Mouse (Mus musculus): ENCODE results near the gene Abcg1. TPM values are rescaled to one million over a fixed set of nuclear protein-coding genes. Genes with fewer than 3 reads are reported as not detected.

Abcg1 gene
- polyA plus RNA-seq, 1 experiment from 2014 or later: 9.2 TPM

GRCm38 (mm10) chr17:31136821-31137220 is 79.3 kb downstream of the Abcg1 start:
- no peak overlapping the region for H3K9ac ChIP-seq
- H3K9me3 ChIP-seq: no peaks in the 10 kb centered on the region
- H3K27ac ChIP-seq: no peak overlapping the region
- 90% methylated on average over 1 of the region's 1 CpGs for WGBS
- no peak overlapping the region for H3K4me3 ChIP-seq
- no peak for ATAC-seq (ENCODE audit: low FRiP score, low read depth)
- H3K4me2 ChIP-seq (replicated peaks): no peak overlapping the region
- no peaks in the 10 kb centered on the region for H3K36me3 ChIP-seq
- H3K4me1 ChIP-seq: no peaks in the 10 kb centered on the region
- H3K27me3 ChIP-seq: no peaks in the 10 kb centered on the region

GRCm38 (mm10) chr17:31138398-31138797 is 80.9 kb downstream of the Abcg1 start:
- Histone ChIP-seq H3K9ac (no peak overlapping the region), H3K4me1 (no peaks in the 10 kb centered on the region), H3K27me3 (0 out of 2 replicates have a peak, but pooled peaks cover 3% of the 10 kb centered on the region), H3K27ac (no peak overlapping the region), H3K36me3 (no peaks in the 10 kb centered on the region), H3K9me3 (no peaks in the 10 kb centered on the region), H3K4me2 (replicated peaks) (no peak overlapping the region), H3K4me3 (no peak overlapping the region)
- no peak for ATAC-seq (ENCODE audit: low FRiP score, low read depth)
- 23% methylated on average over 5 of the region's 5 CpGs for WGBS

GRCm38 (mm10) chr17:31142116-31142515 is 84.6 kb downstream of the Abcg1 start:
- 0 out of 2 replicates have a peak, but pooled peaks cover 8% of the 10 kb centered on the region for H3K27me3 ChIP-seq
- no peak overlapping the region for H3K4me3 ChIP-seq
- H3K4me1 ChIP-seq: no peaks in the 10 kb centered on the region
- no peaks in the 10 kb centered on the region for H3K9me3 ChIP-seq
- no peak overlapping the region for H3K27ac ChIP-seq
- no peak for ATAC-seq (ENCODE audit: low FRiP score, low read depth)
- no peak overlapping the region for H3K9ac ChIP-seq
- H3K36me3 ChIP-seq: no peaks in the 10 kb centered on the region
- WGBS: 88% methylated on average over 7 of the region's 7 CpGs
- H3K4me2 ChIP-seq (replicated peaks): no peak overlapping the region

- Histone ChIP-seq H3K9ac (no peak within 1 kb of the TSS), H3K4me1 (no peaks in the 10 kb centered on the region), H3K27me3 (0 out of 2 replicates have a peak, but pooled peaks cover 8% of the 10 kb centered on the region), H3K4me2 (replicated peaks) (no peak within 1 kb of the TSS), H3K9me3 (peaks cover 5% of the 10 kb centered on the region; the same call in 1 of the 2 replicates), H3K27ac (no peak within 1 kb of the TSS), H3K4me3 (no peak within 1 kb of the TSS), H3K36me3 (no peaks in the 10 kb centered on the region)
- 70% methylated on average over 15 of the region's 15 CpGs for WGBS
- no peak for ATAC-seq (ENCODE audit: low FRiP score, low read depth)
Measured at GRCm38 (mm10) chr17:31144040-31145037, 86.9 kb downstream of the Abcg1 start, which contains the start of gene Tff2. Gene Tff2 (minus strand): TSS chr17:31144282.

GRCm38 (mm10) chr17:31145998-31146397 is 88.5 kb downstream of the Abcg1 start:
- H3K27ac ChIP-seq: no peak overlapping the region
- no peak overlapping the region for H3K4me2 ChIP-seq (replicated peaks)
- ATAC-seq (ENCODE audit: low FRiP score, low read depth): no peak
- no peaks in the 10 kb centered on the region for H3K36me3 ChIP-seq
- 0 out of 2 replicates have a peak, but pooled peaks cover 8% of the 10 kb centered on the region for H3K27me3 ChIP-seq
- H3K4me3 ChIP-seq: no peak overlapping the region
- H3K9ac ChIP-seq: no peak overlapping the region
- H3K9me3 ChIP-seq: peaks cover 7% of the 10 kb centered on the region; the same call in 1 of the 2 replicates
- 86% methylated on average over 9 of the region's 9 CpGs for WGBS
- no peaks in the 10 kb centered on the region for H3K4me1 ChIP-seq

- 49% methylated on average over 5 of the region's 5 CpGs for WGBS
- Histone ChIP-seq H3K4me2 (replicated peaks) (no peak overlapping the region), H3K9ac (no peak overlapping the region)
Measured at GRCm38 (mm10) chr17:31152512-31152911, 95.0 kb downstream of the Abcg1 start.

GRCm38 (mm10) chr17:31152966-31153499 is 95.6 kb downstream of the Abcg1 start:
- peaks cover 7% of the 10 kb centered on the region; the same call in 1 of the 2 replicates for H3K9me3 ChIP-seq
- no peaks in the 10 kb centered on the region for H3K27me3 ChIP-seq
- H3K36me3 ChIP-seq: no peaks in the 10 kb centered on the region
- WGBS: 80% methylated on average over 9 of the region's 9 CpGs
- no peak overlapping the region for H3K27ac ChIP-seq
- H3K4me1 ChIP-seq: no peaks in the 10 kb centered on the region
- no peak overlapping the region for H3K4me2 ChIP-seq (replicated peaks)
- ATAC-seq (ENCODE audit: low FRiP score, low read depth): no peak
- H3K4me3 ChIP-seq: no peak overlapping the region
- H3K9ac ChIP-seq: no peak overlapping the region

More at GRCm38 (mm10) chr17:31152512-31152911, 95.0 kb downstream of the Abcg1 start:
- no peaks in the 10 kb centered on the region for H3K4me1 ChIP-seq
- no peaks in the 10 kb centered on the region for H3K27me3 ChIP-seq
- H3K9me3 ChIP-seq: peaks cover 7% of the 10 kb centered on the region; the same call in 1 of the 2 replicates
- no peak for ATAC-seq (ENCODE audit: low FRiP score, low read depth)
- no peak overlapping the region for H3K27ac ChIP-seq
- no peak overlapping the region for H3K4me3 ChIP-seq
- no peaks in the 10 kb centered on the region for H3K36me3 ChIP-seq

- H3K9ac ChIP-seq: no peak overlapping the region
- ATAC-seq (ENCODE audit: low FRiP score, low read depth): no peak
- no peak overlapping the region for H3K4me2 ChIP-seq (replicated peaks)
- no peaks in the 10 kb centered on the region for H3K36me3 ChIP-seq
- 67% methylated on average over 8 of the region's 8 CpGs for WGBS
- peaks cover 7% of the 10 kb centered on the region; the same call in 1 of the 2 replicates for H3K9me3 ChIP-seq
- H3K27ac ChIP-seq: no peak overlapping the region
- no peaks in the 10 kb centered on the region for H3K27me3 ChIP-seq
- H3K4me3 ChIP-seq: no peak overlapping the region
- H3K4me1 ChIP-seq: no peaks in the 10 kb centered on the region
Measured at GRCm38 (mm10) chr17:31153785-31154184, 96.3 kb downstream of the Abcg1 start.

GRCm38 (mm10) chr17:31157921-31158320 is 100.4 kb downstream of the Abcg1 start:
- WGBS: 74% methylated on average over 6 of the region's 6 CpGs

GRCm38 (mm10) chr17:31160291-31160690 is 102.8 kb downstream of the Abcg1 start:
- H3K27me3 ChIP-seq: peaks cover 18% of the 10 kb centered on the region; the same call in 1 of the 2 replicates
- H3K27ac ChIP-seq: no peak overlapping the region
- no peak overlapping the region for H3K9ac ChIP-seq
- no peak for ATAC-seq (ENCODE audit: low FRiP score, low read depth)
- no peaks in the 10 kb centered on the region for H3K4me1 ChIP-seq
- H3K36me3 ChIP-seq: no peaks in the 10 kb centered on the region
- 74% methylated on average over 4 of the region's 4 CpGs for WGBS
- H3K4me3 ChIP-seq: no peak overlapping the region
- no peak overlapping the region for H3K4me2 ChIP-seq (replicated peaks)
- no peaks in the 10 kb centered on the region for H3K9me3 ChIP-seq

More at GRCm38 (mm10) chr17:31157921-31158320, 100.4 kb downstream of the Abcg1 start:
- no peak for ATAC-seq (ENCODE audit: low FRiP score, low read depth)
- no peak overlapping the region for H3K9ac ChIP-seq
- H3K4me3 ChIP-seq: no peak overlapping the region
- H3K4me2 ChIP-seq (replicated peaks): no peak overlapping the region
- no peak overlapping the region for H3K27ac ChIP-seq
- H3K9me3 ChIP-seq: no peaks in the 10 kb centered on the region
- no peaks in the 10 kb centered on the region for H3K4me1 ChIP-seq
- H3K36me3 ChIP-seq: no peaks in the 10 kb centered on the region
- 0 out of 2 replicates have a peak, but pooled peaks cover under 1% of the 10 kb centered on the region for H3K27me3 ChIP-seq

GRCm38 (mm10) chr17:31162607-31163006 is 105.1 kb downstream of the Abcg1 start:
- peaks cover 38% of the 10 kb centered on the region for H3K27me3 ChIP-seq
- no peak for ATAC-seq (ENCODE audit: low FRiP score, low read depth)
- WGBS: 89% methylated on average over 12 of the region's 12 CpGs
- no peaks in the 10 kb centered on the region for H3K4me1 ChIP-seq
- no peak overlapping the region for H3K27ac ChIP-seq
- no peaks in the 10 kb centered on the region for H3K9me3 ChIP-seq
- H3K4me2 ChIP-seq (replicated peaks): no peak overlapping the region
- H3K36me3 ChIP-seq: no peaks in the 10 kb centered on the region
- H3K4me3 ChIP-seq: no peak overlapping the region
- no peak overlapping the region for H3K9ac ChIP-seq

- ATAC-seq (ENCODE audit: low FRiP score, low read depth): no peak
- H3K4me1 ChIP-seq: no peaks in the 10 kb centered on the region
- no peak overlapping the region for H3K4me2 ChIP-seq (replicated peaks)
- no peak overlapping the region for H3K27ac ChIP-seq
- WGBS: 79% methylated on average over 2 of the region's 2 CpGs
- no peaks in the 10 kb centered on the region for H3K9me3 ChIP-seq
- H3K27me3 ChIP-seq: peaks cover 41% of the 10 kb centered on the region
- H3K9ac ChIP-seq: no peak overlapping the region
- H3K4me3 ChIP-seq: no peak overlapping the region
- no peaks in the 10 kb centered on the region for H3K36me3 ChIP-seq
Measured at GRCm38 (mm10) chr17:31163821-31164220, 106.3 kb downstream of the Abcg1 start.

All from limb, embryonic 13.5 days (tissue).